Mouse (Mus musculus) forebrain, embryonic 14.5 days (tissue): ENCODE measurements around the gene Pde4c. TPM values are rescaled to one million over a fixed set of nuclear protein-coding genes. Genes with fewer than 3 reads are reported as not detected.
A peak's percentile ranks its signal among the peaks of the same experiment; 100 is the strongest.

Source experiments
- ATAC-seq: fragments of 200-750 bp; cut with Nextera tagmentation; 2 replicates; pipeline ENCODE4 v1.8.0; 2017; ENCODE audit warnings: mild to moderate bottlenecking, moderate library complexity
- DNase-seq: peaks from one replicate; pipeline ENCODE4 v3.0.0-alpha.2; 2015; ENCODE audit warnings: low spot score
- H3K27ac ChIP-seq: fragments of 300-500 bp; sonication (generic); 2 replicates; pipeline ENCODE4 v1.5.1; 2014; ENCODE audit warnings: low read depth, mild to moderate bottlenecking, control low read depth, low read length, moderate library complexity
- H3K27me3 ChIP-seq: fragments of 300-500 bp; sonication (generic); replicated peaks from 2 replicates; pipeline ENCODE4 v1.6.1; 2014; ENCODE audit warnings: low read length, control low read depth, mixed read lengths; ENCODE audit not compliant: control insufficient read depth, insufficient read depth
- H3K36me3 ChIP-seq: fragments of 300-500 bp; sonication (generic); 2 replicates; pipeline ENCODE4 v1.6.1; 2014; ENCODE audit warnings: low read length, control low read depth; ENCODE audit not compliant: control insufficient read depth, insufficient read depth
- H3K4me1 ChIP-seq: fragments of 300-500 bp; sonication (generic); 2 replicates; pipeline ENCODE4 v1.6.1; 2014; ENCODE audit warnings: antibody characterized with exemption, low read length, control low read depth; ENCODE audit not compliant: control insufficient read depth, insufficient read depth
- H3K4me2 ChIP-seq: fragments of 300-500 bp; sonication (generic); 2 replicates; pipeline ENCODE4 v1.6.1; 2014; ENCODE audit warnings: mild to moderate bottlenecking, control low read depth, low read length
- H3K4me3 ChIP-seq: fragments of 300-500 bp; sonication (generic); 2 replicates; pipeline ENCODE4 v1.5.1; 2014; ENCODE audit warnings: low read depth, low read length, control low read depth
- H3K9ac ChIP-seq: fragments of 300-500 bp; sonication (generic); 2 replicates; pipeline ENCODE4 v1.6.1; 2014; ENCODE audit warnings: mild to moderate bottlenecking, low read length, control low read depth, moderate library complexity
- H3K9me3 ChIP-seq: fragments of 300-500 bp; sonication (generic); replicated peaks from 2 replicates; pipeline ENCODE4 v1.6.1; 2016; ENCODE audit warnings: low read length, control low read depth, mixed read lengths; ENCODE audit not compliant: control insufficient read depth
- WGBS: fragments of 180-500 bp; shearing (Covaris S2); extraction: QIAGEN DNeasy Blood & Tissue Kit; methylation state at CpG from one replicate; pipeline ENCODE4 v1.1.7; 2014; 5-methylcytosine and 5-hydroxymethylcytosine counted together
- polyA plus RNA-seq: library from polyadenylated mRNA; unstranded; fragments of >200 nt; fragmentation: Nextera tagmentation; extraction: Ambion mirVana; gene quantifications from 2 replicates; pipeline ENCODE4 v1.2.1, GENCODE M21; 2014

Pde4c gene
- polyA plus RNA-seq, 1 experiment from 2014 or later: not detected

DNA sequence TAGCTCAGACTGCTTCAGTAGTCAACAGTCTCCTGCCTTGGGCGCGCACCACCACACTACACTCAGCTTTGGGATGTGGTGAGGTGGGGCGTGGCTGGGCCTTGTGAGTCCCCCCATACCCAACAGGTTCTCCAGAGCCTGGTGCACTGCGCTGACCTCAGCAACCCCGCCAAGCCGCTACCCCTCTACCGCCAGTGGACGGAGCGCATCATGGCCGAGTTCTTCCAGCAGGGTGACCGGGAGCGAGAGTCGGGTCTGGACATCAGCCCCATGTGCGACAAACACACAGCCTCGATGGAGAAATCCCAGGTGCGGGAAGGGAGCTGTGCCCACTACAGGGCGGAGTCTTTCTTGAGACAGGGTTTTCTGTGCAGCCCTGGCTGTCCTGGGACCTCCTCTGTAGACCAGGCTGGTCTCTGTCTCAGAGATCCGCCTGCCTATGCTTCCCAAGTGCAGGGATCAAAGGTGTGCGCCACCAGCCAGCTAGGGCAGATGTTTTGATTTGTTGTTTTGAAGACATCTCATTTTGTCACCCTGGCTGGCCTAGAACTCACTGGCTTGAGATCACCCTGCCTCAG is 25.7 kb downstream of the Pde4c start:
- Histone ChIP-seq H3K27me3 (peaks cover 23% of the 10 kb centered on the region), H3K36me3 (no peaks in the 10 kb centered on the region), H3K9ac (no peak overlapping the region), H3K4me3 (no peak overlapping the region), H3K9me3 (no peaks in the 10 kb centered on the region), H3K27ac (no peak overlapping the region), H3K4me2 (no peak overlapping the region), H3K4me1 (no peaks in the 10 kb centered on the region)
- DNase-seq (no peak), ATAC-seq (no peak)
- 81% methylated on average over 19 of the region's 19 CpGs for WGBS

DNA sequence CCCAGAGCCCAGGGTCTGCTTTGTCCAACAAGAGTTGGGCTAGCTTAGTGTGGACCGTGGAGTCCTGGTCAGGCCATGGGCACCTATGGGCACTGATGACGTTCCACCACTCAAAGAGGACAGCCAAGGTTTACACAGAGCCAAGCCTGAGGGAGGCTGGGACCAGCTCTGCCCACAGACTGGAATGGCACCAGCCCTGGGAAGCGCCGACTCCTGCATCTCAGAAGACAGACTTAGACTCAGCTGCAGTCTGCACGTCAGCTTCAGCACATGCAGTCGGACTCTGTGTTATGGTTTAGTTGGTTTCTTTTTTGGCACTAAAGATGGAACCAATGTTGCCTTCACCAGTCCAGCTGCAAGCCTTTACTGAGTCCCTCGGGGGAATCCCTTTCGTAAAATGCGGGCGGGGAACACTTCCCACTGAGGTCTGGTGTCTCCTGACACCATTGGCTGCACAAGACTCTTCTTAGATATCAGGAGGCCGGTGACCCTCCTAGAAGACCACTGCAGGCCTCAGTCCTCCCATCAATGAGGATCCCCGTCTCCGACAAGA is 26.7 kb downstream of the Pde4c start:
- Histone ChIP-seq H3K27ac (no peak overlapping the region), H3K4me1 (0 out of 2 replicates have a peak, but pooled peaks cover 1% of the 10 kb centered on the region), H3K9me3 (no peaks in the 10 kb centered on the region), H3K4me3 (no peak overlapping the region), H3K9ac (no peak overlapping the region), H3K27me3 (peaks cover 13% of the 10 kb centered on the region), H3K36me3 (no peaks in the 10 kb centered on the region), H3K4me2 (no peak overlapping the region)
- DNase-seq: no peak
- WGBS: 88% methylated on average over 13 of the region's 13 CpGs
- ATAC-seq: no peak

DNA sequence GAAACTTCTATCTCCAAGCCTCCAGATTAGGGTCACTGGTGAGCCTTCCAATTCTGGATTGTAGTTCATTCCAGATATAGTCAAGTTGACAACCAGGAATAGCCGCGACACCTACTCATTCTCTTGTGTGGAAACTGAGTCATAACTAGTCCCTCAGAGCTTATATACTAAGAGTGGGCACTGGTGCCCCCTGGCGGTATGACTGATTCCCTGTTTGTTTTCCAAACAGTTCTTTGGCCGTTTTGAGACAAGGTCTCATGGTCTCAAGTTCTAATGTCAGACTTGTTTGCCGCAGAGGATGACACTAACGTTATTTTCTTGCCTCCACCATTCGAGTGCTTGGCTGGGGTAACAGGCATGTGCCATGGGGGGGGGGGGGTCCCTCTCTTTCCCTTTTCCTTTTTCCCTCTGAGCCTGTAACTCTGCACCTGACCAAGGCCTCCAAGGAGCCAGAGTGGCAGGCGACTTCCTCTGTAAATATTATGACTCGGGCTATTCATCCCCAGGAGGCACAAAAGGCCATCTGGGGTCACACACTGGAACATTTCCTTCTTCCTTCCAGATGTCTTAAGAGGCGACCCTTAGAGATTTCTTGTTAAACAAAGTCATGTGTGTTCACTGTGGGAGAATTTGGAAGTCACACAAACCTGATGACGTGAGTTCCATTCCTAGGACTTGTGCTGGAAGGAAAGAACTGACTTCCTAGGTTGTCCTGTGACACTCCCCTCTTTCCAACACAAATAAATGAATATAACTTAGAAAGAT is 28.7 kb downstream of the Pde4c start:
- Histone ChIP-seq H3K27me3 (peaks cover 1% of the 10 kb centered on the region; the same call in 1 of the 2 replicates), H3K9me3 (no peaks in the 10 kb centered on the region), H3K4me1 (peaks cover 12% of the 10 kb centered on the region; the same call in 1 of the 2 replicates), H3K9ac (no peak overlapping the region), H3K27ac (no peak overlapping the region), H3K4me2 (no peak overlapping the region), H3K4me3 (no peak overlapping the region), H3K36me3 (peaks cover 13% of the 10 kb centered on the region)
- ATAC-seq (no peak), DNase-seq (peak; percentile 77)
- WGBS: 43% methylated on average over 11 of the region's 11 CpGs

DNA sequence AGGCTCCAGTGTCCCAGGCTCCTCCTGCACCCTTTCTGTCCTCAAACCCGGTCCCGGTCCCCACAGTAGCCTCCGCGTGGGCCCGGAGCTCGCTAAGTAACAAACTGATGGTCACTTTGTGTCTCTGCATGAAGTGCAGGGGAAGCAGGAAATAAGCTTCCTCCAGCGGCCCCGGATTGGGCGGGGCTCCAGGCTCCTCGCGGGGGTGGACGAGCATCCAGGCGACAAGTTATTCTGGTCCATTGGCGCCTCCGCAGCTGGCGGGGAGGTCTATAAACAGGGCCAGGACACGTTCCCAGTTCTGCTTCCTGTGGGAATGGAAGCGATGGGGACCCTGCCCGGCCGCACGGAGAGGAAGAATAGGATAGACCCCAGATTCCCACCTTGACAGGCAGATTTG is 29.6 kb downstream of the Pde4c start:
- Histone ChIP-seq H3K9me3 (no peaks in the 10 kb centered on the region), H3K9ac (no peak overlapping the region), H3K36me3 (peaks cover 22% of the 10 kb centered on the region), H3K4me2 (no peak overlapping the region), H3K4me3 (no peak overlapping the region), H3K4me1 (peaks cover 14% of the 10 kb centered on the region; the same call in 1 of the 2 replicates), H3K27me3 (no peaks in the 10 kb centered on the region), H3K27ac (no peak overlapping the region)
- ATAC-seq: no peak
- WGBS: 36% methylated on average over 21 of the region's 21 CpGs
- DNase-seq: no peak

DNA sequence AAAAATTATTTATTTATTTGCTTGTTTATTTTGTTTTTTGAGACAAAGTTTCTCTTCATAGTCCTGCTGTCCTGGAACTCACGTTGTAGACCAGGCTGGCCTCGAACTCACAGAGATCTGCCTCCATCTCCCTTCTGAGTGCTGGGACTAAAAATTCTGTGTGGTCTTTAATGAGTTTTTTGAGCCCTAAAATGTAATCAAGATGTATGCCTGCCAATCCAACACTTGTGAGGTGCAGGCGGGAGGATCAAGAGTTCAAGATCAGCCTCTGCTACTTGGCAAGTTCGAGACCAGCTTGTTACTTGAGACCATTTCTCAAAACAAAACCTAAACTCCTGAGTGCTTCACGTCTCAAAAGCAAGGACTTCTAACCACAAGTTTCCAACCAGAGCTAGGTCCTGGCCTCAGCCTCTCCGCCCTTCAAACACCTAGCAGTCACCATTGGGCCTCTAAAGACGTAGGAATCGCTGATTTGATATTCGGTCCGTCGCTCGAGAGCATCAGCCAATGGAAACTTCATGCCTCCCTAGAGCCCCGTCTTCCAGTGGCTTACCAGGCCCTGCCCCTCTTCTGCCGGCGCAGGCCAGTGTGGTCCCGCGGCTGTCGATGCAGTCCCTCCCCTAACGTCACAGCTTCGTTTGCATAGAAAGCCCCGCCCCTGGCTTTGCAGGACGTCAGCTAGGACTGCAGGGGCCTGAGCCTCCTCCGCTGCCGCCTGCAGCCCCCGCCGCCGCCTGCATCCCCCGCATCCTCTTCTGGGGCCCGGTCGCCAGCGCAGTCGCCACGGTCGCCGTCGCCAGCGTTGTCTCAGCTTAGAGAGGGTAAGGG is 30.7 kb downstream of the Pde4c start, which contains the start of gene Rab3a:
TSS of gene Rab3a (plus strand) at position 637 of the 828 bp plus-strand sequence.
- Histone ChIP-seq H3K27me3 (no peaks in the 10 kb centered on the region), H3K4me3 (peak within 1 kb of the TSS; percentile 62), H3K4me1 (peaks cover 14% of the 10 kb centered on the region), H3K9me3 (no peaks in the 10 kb centered on the region), H3K4me2 (peak within 1 kb of the TSS; percentile 87), H3K9ac (peak within 1 kb of the TSS; percentile 76), H3K27ac (peak within 1 kb of the TSS; percentile 82), H3K36me3 (peaks cover 27% of the 10 kb centered on the region)
- DNase-seq: peak; percentile 99
- WGBS: 8% methylated on average over 37 of the region's 37 CpGs
- ATAC-seq: peak; percentile 98

DNA sequence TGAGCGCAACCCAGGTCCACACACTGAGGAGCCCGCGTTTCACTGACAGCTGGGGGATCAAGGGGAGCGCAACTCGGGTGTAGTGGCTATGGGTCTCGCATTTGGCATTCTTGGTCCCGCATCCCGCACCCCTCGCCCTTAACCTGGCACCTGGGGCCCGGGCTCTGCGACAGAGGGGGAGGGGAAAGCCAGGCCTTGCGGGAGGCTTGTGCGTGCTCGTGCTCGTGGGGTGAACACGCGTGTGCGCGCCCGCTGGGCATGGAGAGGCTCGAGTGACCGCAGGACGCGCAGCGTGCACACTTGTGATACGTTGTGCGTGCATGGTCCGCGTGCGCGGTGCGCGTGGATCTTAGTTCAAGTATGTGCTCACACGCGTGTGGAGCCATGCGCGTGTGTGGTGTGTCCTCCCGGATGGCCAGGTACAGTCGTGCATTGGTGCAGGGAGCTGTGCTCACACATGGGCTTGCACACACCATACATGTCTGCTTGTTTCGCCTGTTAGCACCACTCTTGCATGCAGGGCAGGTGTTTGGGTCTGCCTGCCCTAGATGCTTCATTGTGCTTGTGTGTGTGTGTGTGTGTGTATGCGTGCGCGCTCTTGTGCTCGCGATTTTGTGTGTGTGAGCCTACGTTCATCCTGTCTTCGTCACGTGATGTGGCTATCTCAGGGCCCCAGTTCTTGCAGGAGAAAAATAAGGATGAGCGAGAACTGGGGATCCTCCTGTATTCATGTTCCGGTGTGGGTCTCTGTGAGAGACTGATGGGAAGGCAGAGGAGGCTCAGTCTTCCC is 31.5 kb downstream of the Pde4c start:
- H3K4me2 ChIP-seq: peak overlapping the region; percentile 87
- peak; percentile 68 for DNase-seq
- H3K4me3 ChIP-seq: peak overlapping the region; percentile 62
- peaks cover 22% of the 10 kb centered on the region for H3K4me1 ChIP-seq
- peak overlapping the region; percentile 76 for H3K9ac ChIP-seq
- H3K27me3 ChIP-seq: no peaks in the 10 kb centered on the region
- peaks cover 27% of the 10 kb centered on the region for H3K36me3 ChIP-seq
- H3K9me3 ChIP-seq: no peaks in the 10 kb centered on the region
- H3K27ac ChIP-seq: peak overlapping the region; percentile 82
- peak; percentile 40 for ATAC-seq
- WGBS: 15% methylated on average over 48 of the region's 50 CpGs

DNA sequence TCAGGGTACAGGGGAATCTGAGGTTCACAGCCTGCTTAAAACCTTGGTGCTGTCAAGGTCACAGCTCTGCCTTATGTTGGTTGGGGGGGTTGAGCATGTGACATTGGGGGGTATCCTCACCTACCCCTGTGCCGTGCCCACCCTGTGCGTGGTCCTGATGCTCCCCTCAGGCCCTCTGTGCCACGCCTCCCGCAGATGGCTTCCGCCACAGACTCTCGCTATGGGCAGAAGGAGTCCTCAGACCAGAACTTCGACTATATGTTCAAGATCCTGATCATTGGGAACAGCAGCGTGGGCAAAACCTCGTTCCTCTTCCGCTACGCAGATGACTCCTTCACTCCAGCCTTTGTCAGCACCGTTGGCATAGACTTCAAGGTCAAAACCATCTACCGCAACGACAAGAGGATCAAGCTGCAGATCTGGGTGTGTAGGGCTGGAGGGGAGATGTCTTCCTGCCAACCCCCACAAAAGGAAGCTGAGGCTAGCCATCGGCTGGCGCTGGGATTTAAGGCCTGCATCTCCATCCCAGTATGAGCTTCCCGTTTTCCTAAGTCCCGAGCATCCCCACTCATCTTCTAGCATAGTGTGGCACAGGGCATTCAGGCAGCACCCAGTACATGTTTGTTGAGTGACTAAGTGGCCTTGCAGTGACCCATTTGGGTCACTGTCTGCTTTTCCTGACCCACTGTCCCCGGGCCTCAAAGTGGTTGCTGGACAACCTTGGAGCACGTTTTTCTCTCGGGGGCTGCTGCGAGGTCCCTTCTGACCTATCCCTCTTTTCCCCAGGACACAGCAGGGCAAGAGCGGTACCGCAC is 32.3 kb downstream of the Pde4c start:
- no peak for DNase-seq
- ATAC-seq: no peak
- Histone ChIP-seq H3K27ac (no peak overlapping the region), H3K9ac (peak overlapping the region; percentile 76), H3K9me3 (no peaks in the 10 kb centered on the region), H3K27me3 (no peaks in the 10 kb centered on the region), H3K4me3 (peak overlapping the region; percentile 62), H3K4me1 (peaks cover 24% of the 10 kb centered on the region), H3K4me2 (peak overlapping the region; percentile 87), H3K36me3 (peaks cover 27% of the 10 kb centered on the region)
- WGBS: 83% methylated on average over 24 of the region's 24 CpGs
